Comparison of ENCODE assay signal across 17 mouse cellular contexts in the genomic region with DNA sequence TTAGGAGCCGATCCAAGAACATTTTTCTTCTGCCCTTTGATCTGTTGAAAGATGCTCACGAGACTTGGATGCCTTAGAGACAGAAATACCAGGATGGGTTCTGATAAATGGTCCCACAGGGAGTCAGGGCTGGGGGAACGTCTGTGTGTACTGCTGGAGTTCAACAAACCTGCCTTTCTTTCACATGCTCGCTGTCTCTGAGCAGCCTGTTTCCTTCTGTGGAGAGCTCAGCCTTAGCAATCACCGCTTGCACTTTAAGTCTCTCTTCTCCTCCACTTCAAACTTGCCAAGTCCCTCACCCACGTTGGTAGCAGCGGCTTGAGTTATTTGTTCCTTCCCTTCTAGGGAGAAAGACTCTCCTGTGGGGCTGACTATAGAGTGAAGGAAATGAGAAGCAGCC. TPM values are rescaled to one million over a fixed set of nuclear protein-coding genes. Genes with fewer than 3 reads are reported as not detected.
DNase-seq lines count a peak whose midpoint lies in the region; ATAC-seq and TF ChIP-seq lines count a peak whose summit lies in the region.
"Had no signal": no experiment of that assay in that cellular context is flagged by ENCODE, and none has a peak within 500 bp of the region (broad histone marks: within the 10 kb centered on the region; RNA-seq: fewer than 3 reads in every experiment).

No protein-coding gene starts in this region.

- no peak overlapping the region for H3K9ac ChIP-seq in forebrain, postnatal 0 days
- H3K9ac ChIP-seq in forebrain, embryonic 11.5 days (ENCODE audit: low read length), result no peak overlapping the region
- H3K9ac ChIP-seq in lung, embryonic 16.5 days (ENCODE audit: low read length), result peak overlapping the region; percentile 37; the same call in 1 of the 2 replicates
- H3K9ac ChIP-seq in stomach, embryonic 15.5 days, result no peak overlapping the region
- H3K9ac ChIP-seq: liver, embryonic 14.5 days had no signal

- no peak overlapping the region for H3K27ac ChIP-seq in forebrain, postnatal 0 days (ENCODE audit: low read depth, low read length)
- H3K27ac ChIP-seq in forebrain, embryonic 11.5 days (ENCODE audit: low read depth, low read length), result no peak overlapping the region
- peak overlapping the region; percentile 80 for H3K27ac ChIP-seq in lung, embryonic 16.5 days (ENCODE audit: low read length)
- H3K27ac ChIP-seq in stomach, embryonic 15.5 days, result peak overlapping the region; percentile 26; the same call in 1 of the 2 replicates
- H3K27ac ChIP-seq: heart, embryonic 10.5 days; liver, embryonic 14.5 days had no signal

- no peaks in the 10 kb centered on the region for H3K4me1 ChIP-seq in forebrain, postnatal 0 days (ENCODE audit: insufficient read depth)
- no peaks in the 10 kb centered on the region for H3K4me1 ChIP-seq in forebrain, embryonic 11.5 days (replicated peaks; ENCODE audit: control insufficient read depth, insufficient read depth, low read length)
- peaks cover 10% of the 10 kb centered on the region for H3K4me1 ChIP-seq in lung, embryonic 16.5 days (replicated peaks; ENCODE audit: control insufficient read depth, insufficient read depth, low read length)
- H3K4me1 ChIP-seq in stomach, embryonic 15.5 days, result peaks cover 5% of the 10 kb centered on the region; the same call in 1 of the 2 replicates
- H3K4me1 ChIP-seq: heart, embryonic 10.5 days had no signal

- H3K27me3 ChIP-seq in forebrain, postnatal 0 days (ENCODE audit: insufficient read depth, low read length), result peaks cover 4% of the 10 kb centered on the region; the same call in 1 of the 2 replicates
- no peaks in the 10 kb centered on the region for H3K27me3 ChIP-seq in forebrain, embryonic 11.5 days (ENCODE audit: control insufficient read depth, insufficient read depth, low read length)
- H3K27me3 ChIP-seq in lung, embryonic 16.5 days (ENCODE audit: control insufficient read depth, insufficient read depth, low read depth, low read length), result no peaks in the 10 kb centered on the region
- H3K27me3 ChIP-seq in stomach, embryonic 15.5 days (replicated peaks), result no peaks in the 10 kb centered on the region

- DNase-seq in forebrain, postnatal 0 days, result peak; percentile 10
- no peak for DNase-seq in forebrain, embryonic 11.5 days (ENCODE audit: low spot score)
- DNase-seq in lung, postnatal 14 days, result no peak
- peak; percentile 34 to 50 for DNase-seq in left cerebral cortex, postnatal 14 days (ENCODE audit: low spot score in 2 of 2)
- no peak for DNase-seq in cerebellum, adult 8-10 months
- no peak for DNase-seq in heart, adult 11 months
- DNase-seq: B cell, adult 2 months; cerebellum, adult 9-10 months; kidney, postnatal 14 days; thymus, postnatal 36 days had no signal

- H3K4me3 ChIP-seq in forebrain, postnatal 0 days (ENCODE audit: low read depth, low read length), result no peak overlapping the region
- H3K4me3 ChIP-seq in forebrain, embryonic 11.5 days (ENCODE audit: low read depth, low read length), result no peak overlapping the region
- H3K4me3 ChIP-seq in lung, embryonic 16.5 days (ENCODE audit: low read length), result no peak overlapping the region
- no peak overlapping the region for H3K4me3 ChIP-seq in stomach, embryonic 15.5 days (replicated peaks)
- H3K4me3 ChIP-seq: heart, embryonic 10.5 days had no signal

- ATAC-seq in forebrain, postnatal 0 days, result no peak
- ATAC-seq in forebrain, embryonic 11.5 days (replicated peaks; ENCODE audit: low FRiP score), result no peak
- peak; percentile 73 for ATAC-seq in lung, embryonic 16.5 days (ENCODE audit: low read depth)
- ATAC-seq in stomach, embryonic 15.5 days (ENCODE audit: insufficient read depth, low FRiP score, low read depth), result no peak

- intact Hi-C loops in left cerebral cortex, postnatal 14 days (cut with DNase I), result loop anchor here (5.0 kb wide), 1 partner anchor 106 kb away; no protein-coding TSS in a partner anchor

- H3K4me2 ChIP-seq in forebrain, postnatal 0 days (ENCODE audit: low read depth), result no peak overlapping the region
- no peak overlapping the region for H3K4me2 ChIP-seq in forebrain, embryonic 11.5 days (ENCODE audit: low read depth, low read length, severe bottlenecking)
- no peak overlapping the region; the same call in 1 of the 2 replicates for H3K4me2 ChIP-seq in lung, embryonic 16.5 days (ENCODE audit: low read depth, low read length)
- H3K4me2 ChIP-seq in stomach, embryonic 15.5 days, result no peak overlapping the region

- H3K9me3 ChIP-seq in forebrain, postnatal 0 days (ENCODE audit: low read length), result no peaks in the 10 kb centered on the region
- H3K9me3 ChIP-seq in forebrain, embryonic 11.5 days (ENCODE audit: control insufficient read depth, low read length), result no peaks in the 10 kb centered on the region
- no peaks in the 10 kb centered on the region for H3K9me3 ChIP-seq in lung, embryonic 16.5 days (ENCODE audit: control insufficient read depth, low read length)
- H3K9me3 ChIP-seq in stomach, embryonic 15.5 days, result no peaks in the 10 kb centered on the region
- H3K9me3 ChIP-seq: G1E; heart, embryonic 10.5 days had no signal

- WGBS in forebrain, postnatal 0 days, result 44% methylated on average over 7 of the region's 7 CpGs
- WGBS in forebrain, embryonic 11.5 days, result 65% methylated on average over 7 of the region's 7 CpGs
- 5% methylated on average over 7 of the region's 7 CpGs for WGBS in lung, embryonic 16.5 days
- WGBS in stomach, embryonic 15.5 days, result 22% methylated on average over 7 of the region's 7 CpGs

- TF ChIP-seq CTCF in forebrain, postnatal 0 days (IDR thresholded peaks at IDR 0.05; ENCODE audit: low read depth), result no peak

- no peaks in the 10 kb centered on the region for H3K36me3 ChIP-seq in forebrain, postnatal 0 days (ENCODE audit: insufficient read depth)
- no peaks in the 10 kb centered on the region for H3K36me3 ChIP-seq in forebrain, embryonic 11.5 days (ENCODE audit: control insufficient read depth, insufficient read depth, low read length)
- H3K36me3 ChIP-seq in lung, embryonic 16.5 days (ENCODE audit: control insufficient read depth, insufficient read depth, low read length), result no peaks in the 10 kb centered on the region
- H3K36me3 ChIP-seq in stomach, embryonic 15.5 days, result no peaks in the 10 kb centered on the region
- H3K36me3 ChIP-seq: G1E; heart, embryonic 10.5 days had no signal

RNA-seq across cellular contexts. Expression of gene Krt23, which starts 26.6 kb away (rescaled TPM):
- total RNA-seq in forebrain, postnatal 0 days (2014; rRNA removed), result 0.08 TPM in 1 of 2 replicates, not detected in the other
- 0.20 and 0.53 TPM in 2 replicates for polyA plus RNA-seq in forebrain, postnatal 0 days (2015; fragmentation: Nextera tagmentation; extraction: Ambion mirVana)
- polyA plus RNA-seq in forebrain, embryonic 11.5 days (2014; fragmentation: Nextera tagmentation; extraction: Ambion mirVana), result not detected in 2 replicates
- 4.9 and 5.4 TPM in 2 replicates for polyA plus RNA-seq in lung, embryonic 16.5 days (2015; fragmentation: Nextera tagmentation; extraction: Ambion mirVana)
- total RNA-seq in left cerebral cortex, postnatal 14 days (2021), result not detected
- polyA plus RNA-seq in stomach, embryonic 15.5 days (2015; fragmentation: Nextera tagmentation; extraction: Ambion mirVana), result 33.1 and 41.9 TPM in 2 replicates
- total RNA-seq: G1E; layer of hippocampus, postnatal 36 days had no signal
- polyA plus RNA-seq: G1E had no signal

RNA-seq across cellular contexts. Expression of gene Krt20, which starts 28.4 kb away (rescaled TPM):
- not detected in 2 replicates for total RNA-seq in forebrain, postnatal 0 days (2014; rRNA removed)
- polyA plus RNA-seq in forebrain, postnatal 0 days (2015; fragmentation: Nextera tagmentation; extraction: Ambion mirVana), result 0.09 and 0.10 TPM in 2 replicates
- 0.51 and 0.59 TPM in 2 replicates for polyA plus RNA-seq in forebrain, embryonic 11.5 days (2014; fragmentation: Nextera tagmentation; extraction: Ambion mirVana)
- polyA plus RNA-seq in lung, embryonic 16.5 days (2015; fragmentation: Nextera tagmentation; extraction: Ambion mirVana), result 0.30 and 0.96 TPM in 2 replicates
- not detected for total RNA-seq in left cerebral cortex, postnatal 14 days (2021)
- polyA plus RNA-seq in stomach, embryonic 15.5 days (2015; fragmentation: Nextera tagmentation; extraction: Ambion mirVana), result 17.1 and 19.7 TPM in 2 replicates
- total RNA-seq: G1E; layer of hippocampus, postnatal 36 days; midbrain, postnatal 0 days had no signal
- polyA plus RNA-seq: G1E had no signal

RNA-seq across cellular contexts. Expression of gene Krt12, which starts 44.3 kb away (rescaled TPM):
- 0.14 and 1.6 TPM in 2 replicates for total RNA-seq in forebrain, postnatal 0 days (2014; rRNA removed)
- 1.3 and 2.0 TPM in 2 replicates for polyA plus RNA-seq in forebrain, postnatal 0 days (2015; fragmentation: Nextera tagmentation; extraction: Ambion mirVana)
- 0.09 TPM in 1 of 2 replicates, not detected in the other for polyA plus RNA-seq in forebrain, embryonic 11.5 days (2014; fragmentation: Nextera tagmentation; extraction: Ambion mirVana)
- not detected in 2 replicates for polyA plus RNA-seq in lung, embryonic 16.5 days (2015; fragmentation: Nextera tagmentation; extraction: Ambion mirVana)
- total RNA-seq in left cerebral cortex, postnatal 14 days (2021), result 1 to 10 TPM; 8.5 to 9.7 TPM
- polyA plus RNA-seq in stomach, embryonic 15.5 days (2015; fragmentation: Nextera tagmentation; extraction: Ambion mirVana), result 0.09 TPM in 1 of 2 replicates, not detected in the other
- total RNA-seq: G1E had no signal
- polyA plus RNA-seq: G1E; heart, embryonic 10.5 days; liver, embryonic 14.5 days had no signal

RNA-seq across cellular contexts. Expression of gene Krt39, which starts 54.8 kb away (rescaled TPM):
- total RNA-seq in forebrain, postnatal 0 days (2014; rRNA removed), result not detected in 2 replicates
- polyA plus RNA-seq in forebrain, postnatal 0 days (2015; fragmentation: Nextera tagmentation; extraction: Ambion mirVana), result not detected in 2 replicates
- not detected in 2 replicates for polyA plus RNA-seq in forebrain, embryonic 11.5 days (2014; fragmentation: Nextera tagmentation; extraction: Ambion mirVana)
- not detected in 2 replicates for polyA plus RNA-seq in lung, embryonic 16.5 days (2015; fragmentation: Nextera tagmentation; extraction: Ambion mirVana)
- total RNA-seq in left cerebral cortex, postnatal 14 days (2021), result not detected
- polyA plus RNA-seq in stomach, embryonic 15.5 days (2015; fragmentation: Nextera tagmentation; extraction: Ambion mirVana), result not detected in 2 replicates
- total RNA-seq: layer of hippocampus, postnatal 36 days; midbrain, postnatal 0 days had no signal
- polyA plus RNA-seq: G1E; heart, embryonic 10.5 days; liver, embryonic 14.5 days; midbrain, postnatal 0 days had no signal

Comparison
In these comparisons a context has a peak if more than half of its experiments do, and no peak if none do; other contexts are left out.
1. DNase-seq: peak in forebrain, postnatal 0 days (single experiment) and left cerebral cortex, postnatal 14 days (2 of 2); none in forebrain, embryonic 11.5 days (single experiment), lung, postnatal 14 days (single experiment), cerebellum, adult 8-10 months (single experiment) and heart, adult 11 months (single experiment).
2. H3K27ac ChIP-seq: peak in lung, embryonic 16.5 days (single experiment) and stomach, embryonic 15.5 days (single experiment); none in forebrain, postnatal 0 days (single experiment) and forebrain, embryonic 11.5 days (single experiment).